Mouse (Mus musculus) left cerebral cortex, postnatal 36 days (tissue): Measurements from ENCODE around the gene Ralgapa2. TPM values are rescaled to one million over a fixed set of nuclear protein-coding genes. Genes with fewer than 3 reads are reported as not detected.
A peak's percentile ranks its signal among the peaks of the same experiment; 100 is the strongest.

Experiments
- DNase-seq, 2 experiments: peaks; one replicate each; pipeline ENCODE4 v3.0.0; 2021 to 2022; ENCODE audit warnings: low spot score in 2 of 2, mixed read lengths in 1 of 2
- intact Hi-C: fragments of 180-260 bp; cut with DNase I; formaldehyde crosslinking; loops from one replicate; pipeline ENCODE4 v1.15.1; 2025
- total RNA-seq, 2 experiments: library from RNA; stranded (reverse); gene quantifications; 2 replicates each; pipeline ENCODE4 v1.2.3; 2021

Ralgapa2 gene
- total RNA-seq, 2 experiments from 2014 or later: 18.8 to 29.0 TPM

DNA sequence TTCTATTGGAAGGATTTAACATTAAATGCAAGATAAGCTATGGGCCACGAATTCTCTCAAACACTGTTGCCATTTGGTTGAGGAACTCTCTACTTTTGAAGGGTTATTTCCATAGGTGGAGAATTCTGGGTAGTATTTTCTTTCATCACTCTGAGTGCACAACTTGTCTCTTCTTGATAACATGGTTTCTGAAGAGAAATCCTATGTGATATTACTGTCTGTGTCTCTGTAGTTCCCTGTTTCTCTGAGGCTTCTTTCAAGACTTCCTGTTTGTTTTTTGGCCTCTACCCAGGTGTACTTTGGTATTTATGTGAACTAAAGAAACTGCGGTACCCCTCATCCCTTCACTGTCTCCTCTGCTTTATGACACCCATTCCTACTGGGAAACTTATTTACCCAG lies 190.1 kb downstream of the Ralgapa2 start:
- no peak for DNase-seq
- intact Hi-C loops: no loop called here

GRCm38 (mm10) chr2:146320666-146321065 lies 191.5 kb downstream of the Ralgapa2 start:
- intact Hi-C loops: no loop called here

GRCm38 (mm10) chr2:146314751-146315150 lies 197.4 kb downstream of the Ralgapa2 start:
- intact Hi-C loops: no loop called here
- DNase-seq: no peak

More at GRCm38 (mm10) chr2:146320666-146321065, 191.5 kb downstream of the Ralgapa2 start:
- no peak for DNase-seq

GRCm38 (mm10) chr2:146313811-146314210 lies 198.3 kb downstream of the Ralgapa2 start:
- DNase-seq: no peak
- intact Hi-C loops: no loop called here

GRCm38 (mm10) chr2:146310760-146311159 lies 201.4 kb downstream of the Ralgapa2 start:
- intact Hi-C loops: no loop called here
- DNase-seq: no peak

GRCm38 (mm10) chr2:146310291-146310690 lies 201.9 kb downstream of the Ralgapa2 start:
- intact Hi-C loops: no loop called here
- no peak for DNase-seq

GRCm38 (mm10) chr2:146309413-146309812 lies 202.7 kb downstream of the Ralgapa2 start:
- DNase-seq: peak in 1 of 2 experiments; percentile 23
- intact Hi-C loops: no loop called here

- no peak for DNase-seq
- intact Hi-C loops: no loop called here
These were observed 205.1 kb downstream of the Ralgapa2 start for GRCm38 (mm10) chr2:146307060-146307459.

- no peak for DNase-seq
- intact Hi-C loops: no loop called here
These were observed 209.9 kb downstream of the Ralgapa2 start for GRCm38 (mm10) chr2:146302094-146302699.

DNA sequence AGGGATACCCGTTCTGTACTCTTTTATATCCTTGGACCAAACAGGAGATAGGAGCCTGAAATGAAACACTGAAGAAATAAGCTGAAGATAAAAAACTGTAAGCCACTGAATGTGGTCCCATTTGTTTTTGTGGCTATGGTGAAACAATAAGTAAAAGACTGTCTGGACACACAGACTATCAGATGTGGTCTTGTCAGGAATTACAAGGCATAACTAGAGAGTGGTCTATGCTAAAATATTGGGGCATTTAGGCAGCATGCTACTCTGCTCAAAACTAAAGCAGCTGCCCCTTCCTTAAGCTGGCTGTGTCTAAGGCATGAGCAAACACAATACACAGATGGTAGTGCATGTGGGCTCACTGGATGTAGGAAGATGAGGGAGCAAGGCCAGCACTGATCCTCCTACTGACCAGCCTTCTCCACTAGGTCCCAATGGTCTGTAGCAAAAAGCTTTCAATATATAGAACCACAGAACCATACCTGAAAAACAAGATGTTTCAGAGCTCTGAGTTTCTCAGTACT lies 211.6 kb downstream of the Ralgapa2 start:
- intact Hi-C loops: no loop called here
- no peak for DNase-seq

DNA sequence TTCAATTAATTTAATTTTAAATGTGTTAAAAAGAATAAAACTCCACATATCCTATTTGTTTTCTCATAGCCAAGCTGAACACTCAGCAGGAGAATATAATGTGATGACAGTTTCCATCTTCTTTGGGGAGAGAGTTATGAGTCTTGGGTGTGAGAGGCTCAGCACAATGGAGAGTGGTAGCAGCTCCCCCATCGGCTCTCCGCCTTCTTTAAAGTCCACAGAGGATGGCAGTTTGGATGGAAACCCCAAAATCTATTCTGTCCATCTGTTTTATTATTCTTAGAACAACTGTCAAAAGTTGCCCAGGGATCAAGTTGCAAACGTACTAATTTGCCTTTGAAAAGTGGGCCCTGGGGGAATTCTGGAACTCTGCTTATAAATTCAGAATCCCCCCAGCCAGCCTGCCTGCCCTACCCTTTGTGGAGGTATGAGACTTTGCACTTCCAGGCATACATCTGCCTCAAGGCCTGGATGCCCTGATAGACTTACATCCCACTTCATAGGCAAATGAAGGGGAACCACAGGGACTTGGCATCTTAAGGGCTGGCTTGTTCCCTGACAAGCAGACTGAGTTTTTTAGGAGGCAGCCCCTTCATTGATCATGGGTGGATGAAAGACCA lies 212.2 kb downstream of the Ralgapa2 start:
- no peak for DNase-seq
- intact Hi-C loops: no loop called here

DNA sequence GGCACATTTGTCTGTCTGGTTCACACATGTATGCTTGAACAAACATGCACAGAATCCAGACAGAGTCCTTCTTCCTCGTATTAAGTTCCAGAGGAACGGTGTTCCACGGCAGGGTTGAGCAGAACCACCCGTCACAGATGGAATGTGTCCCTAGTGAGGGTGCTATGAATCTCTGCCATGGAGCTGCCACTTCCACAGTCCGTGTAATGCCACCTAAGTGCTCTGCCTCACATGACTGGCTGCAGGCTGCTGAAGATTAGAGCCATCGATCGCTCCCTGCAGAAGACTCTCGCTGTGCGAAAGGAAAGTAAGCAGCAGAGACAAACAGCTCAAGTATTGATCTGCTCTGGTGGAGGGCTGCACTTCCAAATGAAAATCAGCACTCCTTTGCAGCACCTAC lies 218.6 kb downstream of the Ralgapa2 start:
- intact Hi-C loops: no loop called here
- no peak for DNase-seq

DNA sequence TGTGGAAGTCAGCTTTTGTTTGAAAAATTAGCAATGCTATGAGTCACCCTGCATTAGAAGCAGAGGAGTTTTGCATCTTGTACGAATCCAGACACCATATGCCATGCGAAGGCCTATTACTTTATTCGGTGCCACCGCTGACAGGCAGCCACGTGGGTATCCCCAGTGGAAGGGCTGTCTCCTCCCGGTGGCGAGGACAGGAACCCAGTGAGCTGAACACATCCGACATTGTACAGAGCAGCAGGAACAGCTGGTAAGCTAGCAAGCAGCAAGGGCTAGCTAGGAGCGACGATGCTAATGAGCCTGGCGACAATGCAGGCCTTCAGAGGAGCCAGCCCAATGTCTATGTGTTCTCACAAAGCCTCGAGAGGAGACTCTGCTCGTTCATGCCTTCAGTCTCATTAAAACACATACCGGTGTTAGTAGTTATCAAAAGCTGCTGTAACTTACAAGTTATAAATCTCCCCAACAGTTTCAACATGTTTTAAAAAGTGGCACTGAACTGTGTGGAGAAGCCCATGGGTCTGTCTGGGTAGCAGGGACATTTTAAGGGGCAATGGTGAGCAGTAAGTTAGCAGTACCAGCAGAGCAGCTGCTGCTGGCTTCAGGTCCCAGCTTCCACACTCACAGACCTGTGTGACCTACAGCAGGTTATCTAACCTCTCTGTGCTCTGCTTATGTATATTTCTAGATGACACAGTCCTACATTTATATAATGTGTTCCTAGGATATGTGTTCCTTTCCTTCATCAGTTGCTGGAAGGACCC lies 221.1 kb downstream of the Ralgapa2 start:
- DNase-seq: peak; percentile 54 to 60
- intact Hi-C loops: no loop called here

DNA sequence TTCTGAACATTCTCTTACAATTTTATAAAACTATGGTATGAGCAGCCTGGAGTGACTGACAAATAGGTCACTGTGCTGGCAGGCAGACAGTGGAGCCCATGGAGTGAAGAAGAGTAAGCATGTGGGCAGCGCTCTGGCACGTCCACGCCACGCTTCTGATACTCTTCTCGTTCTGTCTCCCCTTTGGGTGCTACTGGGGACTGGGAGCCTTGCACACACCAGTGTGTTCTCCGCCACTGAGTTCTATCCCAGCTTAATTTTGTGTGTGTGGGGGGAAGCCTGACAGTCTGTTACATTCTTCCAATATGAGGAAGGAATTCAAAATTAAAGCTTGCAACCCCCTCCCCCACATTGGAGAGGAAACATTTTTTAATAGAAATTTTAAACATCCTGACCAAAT lies 221.8 kb downstream of the Ralgapa2 start:
- intact Hi-C loops: no loop called here
- no peak for DNase-seq

DNA sequence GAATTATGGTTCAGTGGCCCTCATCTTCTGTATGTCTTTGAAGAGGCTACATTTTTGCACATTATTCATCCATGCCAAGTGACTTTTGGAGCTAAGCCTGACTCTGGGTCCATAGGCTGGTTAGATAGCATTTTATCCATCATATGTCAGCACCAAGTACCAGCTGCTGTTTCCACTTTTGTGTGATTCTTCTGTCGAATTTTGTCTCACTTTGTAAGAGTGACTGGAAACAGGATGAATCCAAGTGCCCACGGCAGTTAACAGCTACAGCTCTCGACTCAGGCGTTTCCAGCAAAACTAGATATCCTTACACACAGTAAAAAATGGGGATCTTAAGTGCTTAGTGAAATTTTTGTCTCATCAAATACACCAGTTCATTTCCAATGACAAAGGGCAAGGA lies 222.8 kb downstream of the Ralgapa2 start:
- no peak for DNase-seq
- intact Hi-C loops: no loop called here

- intact Hi-C loops: no loop called here
- DNase-seq: no peak
These were observed 223.8 kb downstream of the Ralgapa2 start for GRCm38 (mm10) chr2:146288326-146288725.

DNA sequence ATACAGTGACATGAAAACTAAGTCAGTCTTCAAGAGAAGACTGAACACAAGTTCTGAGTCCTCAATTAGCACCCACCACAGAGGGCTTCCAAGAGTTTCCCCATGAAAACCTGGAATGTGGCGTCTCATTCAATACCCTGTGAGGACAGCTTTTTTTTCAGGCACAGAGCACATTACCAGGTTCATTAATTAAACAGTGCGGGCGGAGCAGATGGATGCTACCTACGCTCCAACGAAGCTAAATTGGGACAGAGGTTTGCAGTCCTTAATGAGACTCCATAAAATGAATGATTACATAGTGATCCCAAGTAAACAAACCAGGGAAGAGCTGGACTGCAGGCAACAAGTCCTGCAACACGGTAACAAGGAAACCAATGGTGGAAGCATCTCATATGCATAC lies 224.6 kb downstream of the Ralgapa2 start:
- intact Hi-C loops: no loop called here
- DNase-seq: no peak

DNA sequence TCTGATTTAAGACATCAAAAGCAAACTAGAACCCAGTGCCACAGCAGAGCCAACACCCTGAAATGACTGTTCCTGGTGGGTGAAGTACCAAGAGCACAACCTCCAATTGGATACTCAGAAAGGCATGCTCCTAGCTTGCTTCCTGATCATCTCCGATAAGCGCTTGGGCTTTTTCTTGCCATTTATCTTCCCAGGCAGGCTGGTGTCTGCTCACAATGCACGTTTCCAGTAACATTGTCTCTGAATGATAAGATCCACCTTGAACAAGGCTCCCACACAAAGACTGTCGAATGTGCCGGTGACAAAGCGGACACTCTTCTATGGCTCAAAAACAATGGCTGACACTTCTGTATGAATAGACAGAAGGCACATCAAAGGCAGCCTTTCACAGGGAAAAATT lies 230.8 kb downstream of the Ralgapa2 start:
- no peak for DNase-seq

DNA sequence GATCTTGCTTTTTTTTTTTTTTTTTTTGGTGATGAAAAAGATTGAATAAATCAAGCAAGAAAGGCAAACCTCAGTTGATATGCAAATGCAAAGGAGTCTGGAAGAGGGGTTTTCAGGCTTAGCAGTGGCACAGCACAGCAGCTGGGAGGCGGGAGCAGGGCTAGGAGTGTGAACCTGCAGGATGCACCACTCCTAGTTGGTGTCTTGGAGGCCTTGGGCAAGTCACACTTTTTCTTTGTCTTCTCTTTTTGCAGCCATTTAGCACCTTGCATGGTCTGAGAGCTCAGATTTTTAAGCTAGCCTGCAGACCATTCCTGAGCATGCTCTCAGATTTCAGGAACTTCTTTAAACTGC lies 231.2 kb downstream of the Ralgapa2 start:
- intact Hi-C loops: no loop called here
- DNase-seq: no peak

More for the DNA sequence above, 230.8 kb downstream of the Ralgapa2 start:
- intact Hi-C loops: no loop called here

- no peak for DNase-seq
- intact Hi-C loops: no loop called here
These were observed 231.8 kb downstream of the Ralgapa2 start for GRCm38 (mm10) chr2:146280221-146280920.
